Mouse (Mus musculus): ENCODE measurements around the gene Dennd5b. TPM values are rescaled to one million over a fixed set of nuclear protein-coding genes. Genes with fewer than 3 reads are reported as not detected.

Gene Dennd5b
- total and polyA plus RNA-seq, 2 experiments from 2014 or later: 11.9 to 42.4 TPM

DNA sequence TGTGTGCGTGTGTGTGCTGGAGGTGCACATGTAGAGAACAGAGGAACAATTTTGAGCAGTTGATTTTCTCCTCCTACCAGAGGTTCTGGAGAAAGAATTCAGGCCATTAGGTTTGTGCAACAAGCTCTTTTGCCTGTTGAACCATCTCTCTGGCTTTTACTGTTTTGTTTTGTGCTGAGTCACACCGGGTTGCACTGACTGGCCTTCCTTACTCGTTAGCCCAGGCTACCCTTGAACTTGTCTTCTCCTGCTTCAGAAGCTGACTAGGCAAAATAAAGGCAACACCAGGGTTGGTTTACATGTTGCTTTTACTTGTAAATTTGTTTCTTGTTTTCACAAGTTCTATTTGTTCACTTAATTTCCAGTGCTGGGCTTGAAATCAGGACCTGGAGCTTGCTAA lies 21.6 kb upstream of the Dennd5b start:
- H3K4me1 ChIP-seq (ENCODE audit: insufficient read depth, low read length): no peaks in the 10 kb centered on the region
- H3K4me3 ChIP-seq (ENCODE audit: low read length): no peak overlapping the region
- no peak overlapping the region for H3K27ac ChIP-seq
- H3K9me3 ChIP-seq (ENCODE audit: low read length): no peaks in the 10 kb centered on the region
- H3K4me2 ChIP-seq (ENCODE audit: low read depth, low read length): no peak overlapping the region
- no peak overlapping the region for H3K9ac ChIP-seq (replicated peaks; ENCODE audit: low read length)
- TF ChIP-seq CTCF (IDR thresholded peaks at IDR 0.05; ENCODE audit: low read depth): no peak
- DNase-seq (ENCODE audit: low spot score) (no peak), ATAC-seq (no peak)
- 84% methylated on average over 3 of the region's 3 CpGs for WGBS
- H3K27me3 ChIP-seq (ENCODE audit: insufficient read depth, low read length): no peaks in the 10 kb centered on the region
- no peaks in the 10 kb centered on the region for H3K36me3 ChIP-seq (ENCODE audit: insufficient read depth, low read length)

DNA sequence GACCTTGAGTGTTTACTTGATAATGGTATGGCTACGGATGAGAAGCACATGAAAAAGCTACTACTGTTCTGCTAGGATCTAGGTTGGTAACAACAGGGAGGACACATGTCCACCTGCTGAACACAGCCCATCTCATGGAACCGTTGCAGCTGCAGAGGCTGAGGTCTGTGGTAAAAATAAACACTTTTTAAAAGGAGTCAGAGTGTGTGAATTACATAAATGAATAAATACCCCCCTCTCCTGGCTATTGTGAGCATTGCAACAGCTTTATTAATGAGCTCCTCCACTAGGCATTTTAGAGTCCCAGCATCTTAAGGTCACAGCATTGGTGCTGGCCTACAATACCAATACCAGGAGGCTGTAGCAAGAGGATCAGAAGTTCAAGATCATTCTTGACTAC lies 18.4 kb upstream of the Dennd5b start:
- no peaks in the 10 kb centered on the region for H3K9me3 ChIP-seq (ENCODE audit: low read length)
- no peaks in the 10 kb centered on the region for H3K27me3 ChIP-seq (ENCODE audit: insufficient read depth, low read length)
- DNase-seq (ENCODE audit: low spot score): peak; percentile 88
- no peaks in the 10 kb centered on the region for H3K4me1 ChIP-seq (ENCODE audit: insufficient read depth, low read length)
- no peak overlapping the region for H3K9ac ChIP-seq (replicated peaks; ENCODE audit: low read length)
- TF ChIP-seq CTCF (IDR thresholded peaks at IDR 0.05; ENCODE audit: low read depth): peak; percentile 83
- H3K36me3 ChIP-seq (ENCODE audit: insufficient read depth, low read length): no peaks in the 10 kb centered on the region
- 37% methylated on average over 2 of the region's 2 CpGs for WGBS
- no peak overlapping the region for H3K4me3 ChIP-seq (ENCODE audit: low read length)
- H3K4me2 ChIP-seq (ENCODE audit: low read depth, low read length): no peak overlapping the region
- peak; percentile 83 for ATAC-seq
- H3K27ac ChIP-seq: no peak overlapping the region

DNA sequence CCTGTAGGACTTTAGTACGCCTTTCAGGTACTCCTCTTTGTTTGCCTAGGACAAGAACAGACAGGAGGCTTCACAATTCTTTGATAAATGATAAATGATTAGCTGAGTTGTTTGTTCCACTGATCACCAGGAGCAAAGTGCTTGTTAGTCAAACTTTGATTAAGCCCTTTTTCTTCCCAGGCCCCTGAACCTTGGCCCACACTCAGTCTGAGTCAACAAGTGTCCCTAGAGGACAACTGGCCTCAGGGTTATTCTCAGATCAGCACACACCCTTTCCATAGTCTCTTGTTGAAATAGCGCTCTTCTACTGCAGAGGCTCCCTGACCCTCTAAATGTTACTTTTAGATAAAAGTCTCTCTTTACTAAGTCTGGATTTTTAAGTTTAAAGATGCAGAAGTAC lies 17.5 kb upstream of the Dennd5b start:
- WGBS: 66% methylated on average over 2 of the region's 2 CpGs
- no peak for DNase-seq (ENCODE audit: low spot score)

DNA sequence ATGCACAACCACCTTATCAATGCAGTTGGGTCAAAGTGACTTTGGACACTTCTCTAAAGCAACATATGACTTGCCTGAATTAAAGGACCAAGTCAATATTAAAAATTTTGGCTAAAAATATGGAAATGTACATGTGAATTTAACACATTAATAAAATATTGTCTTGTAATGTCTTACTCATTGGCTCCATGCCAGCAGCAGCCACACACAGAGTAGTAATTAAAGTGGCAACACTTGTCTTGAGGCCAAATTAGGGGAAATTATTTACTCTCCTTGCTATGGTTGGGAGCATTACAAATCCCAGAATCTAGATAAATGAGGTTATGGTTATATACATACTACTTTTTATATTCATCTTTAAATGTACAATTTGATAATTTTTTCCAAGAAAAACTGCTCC lies 15.5 kb upstream of the Dennd5b start:
- H3K9me3 ChIP-seq (ENCODE audit: low read length): no peaks in the 10 kb centered on the region
- no peak overlapping the region for H3K27ac ChIP-seq
- no peaks in the 10 kb centered on the region for H3K27me3 ChIP-seq (ENCODE audit: insufficient read depth, low read length)
- ATAC-seq: no peak
- no peak overlapping the region for H3K4me3 ChIP-seq (ENCODE audit: low read length)
- H3K9ac ChIP-seq (replicated peaks; ENCODE audit: low read length): no peak overlapping the region
- no peak for TF ChIP-seq CTCF (IDR thresholded peaks at IDR 0.05; ENCODE audit: low read depth)
- no peak for DNase-seq (ENCODE audit: low spot score)
- no peaks in the 10 kb centered on the region for H3K36me3 ChIP-seq (ENCODE audit: insufficient read depth, low read length)
- no peak overlapping the region for H3K4me2 ChIP-seq (ENCODE audit: low read depth, low read length)
- H3K4me1 ChIP-seq (ENCODE audit: insufficient read depth, low read length): no peaks in the 10 kb centered on the region

More for the DNA sequence above, 17.5 kb upstream of the Dennd5b start:
- H3K36me3 ChIP-seq (ENCODE audit: insufficient read depth, low read length): no peaks in the 10 kb centered on the region
- H3K4me1 ChIP-seq (ENCODE audit: insufficient read depth, low read length): no peaks in the 10 kb centered on the region
- no peak for ATAC-seq
- H3K27ac ChIP-seq: no peak overlapping the region
- H3K9ac ChIP-seq (replicated peaks; ENCODE audit: low read length): no peak overlapping the region
- H3K27me3 ChIP-seq (ENCODE audit: insufficient read depth, low read length): no peaks in the 10 kb centered on the region
- no peak overlapping the region for H3K4me2 ChIP-seq (ENCODE audit: low read depth, low read length)
- no peak for TF ChIP-seq CTCF (IDR thresholded peaks at IDR 0.05; ENCODE audit: low read depth)
- H3K4me3 ChIP-seq (ENCODE audit: low read length): no peak overlapping the region
- H3K9me3 ChIP-seq (ENCODE audit: low read length): no peaks in the 10 kb centered on the region

DNA sequence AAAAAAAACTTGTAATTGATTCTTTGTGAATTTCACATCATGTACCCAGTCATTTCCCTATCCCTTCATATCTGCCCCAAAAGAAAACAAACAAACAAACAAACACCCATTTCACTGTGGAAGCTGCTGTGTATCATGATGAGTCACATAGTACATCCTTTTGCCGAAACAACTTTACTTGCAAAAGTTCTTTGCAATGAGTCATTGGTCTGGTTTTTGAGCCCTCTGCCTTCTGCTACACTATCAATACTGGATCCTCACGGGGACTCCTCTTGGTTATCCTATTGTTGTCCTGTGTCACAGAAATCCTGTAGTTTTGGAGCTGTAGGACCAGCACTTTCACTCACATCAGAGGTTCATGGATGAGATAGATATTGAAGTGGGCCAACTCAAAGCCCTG lies 7.4 kb upstream of the Dennd5b start:
- no peak overlapping the region for H3K9ac ChIP-seq (replicated peaks; ENCODE audit: low read length)
- H3K27me3 ChIP-seq (ENCODE audit: insufficient read depth, low read length): no peaks in the 10 kb centered on the region
- H3K4me1 ChIP-seq (ENCODE audit: insufficient read depth, low read length): no peaks in the 10 kb centered on the region
- no peak for TF ChIP-seq CTCF (IDR thresholded peaks at IDR 0.05; ENCODE audit: low read depth)
- H3K4me3 ChIP-seq (ENCODE audit: low read length): no peak overlapping the region
- H3K36me3 ChIP-seq (ENCODE audit: insufficient read depth, low read length): no peaks in the 10 kb centered on the region
- H3K4me2 ChIP-seq (ENCODE audit: low read depth, low read length): no peak overlapping the region
- ATAC-seq: no peak
- no peak for DNase-seq (ENCODE audit: low spot score)
- 71% methylated on average over 2 of the region's 2 CpGs for WGBS
- no peak overlapping the region for H3K27ac ChIP-seq
- no peaks in the 10 kb centered on the region for H3K9me3 ChIP-seq (ENCODE audit: low read length)

DNA sequence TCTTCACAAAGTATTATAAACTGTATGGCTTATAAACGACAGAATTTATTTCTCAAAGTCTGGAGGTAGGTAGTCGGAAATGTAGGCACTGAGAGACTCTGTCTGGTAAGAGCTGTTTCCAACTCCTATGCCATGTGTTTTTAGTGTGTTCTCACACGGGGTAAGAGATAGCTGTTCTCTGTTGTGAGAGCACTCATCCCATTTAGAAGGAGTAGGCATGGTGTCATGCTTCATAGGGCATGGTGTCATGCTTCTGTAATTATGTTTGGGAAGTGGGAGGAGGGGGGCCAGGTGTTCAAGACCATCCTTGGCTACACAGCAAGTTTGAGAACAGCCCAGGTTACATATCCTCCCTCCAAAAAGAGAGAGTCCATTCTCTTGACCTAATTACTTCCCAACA lies 6.1 kb upstream of the Dennd5b start:
- no peaks in the 10 kb centered on the region for H3K4me1 ChIP-seq (ENCODE audit: insufficient read depth, low read length)
- H3K4me2 ChIP-seq (ENCODE audit: low read depth, low read length): no peak overlapping the region
- no peaks in the 10 kb centered on the region for H3K27me3 ChIP-seq (ENCODE audit: insufficient read depth, low read length)
- no peak for TF ChIP-seq CTCF (IDR thresholded peaks at IDR 0.05; ENCODE audit: low read depth)
- DNase-seq (ENCODE audit: low spot score) (no peak), ATAC-seq (no peak)
- H3K9ac ChIP-seq (replicated peaks; ENCODE audit: low read length): no peak overlapping the region
- WGBS: 78% methylated on average over 3 of the region's 3 CpGs
- H3K4me3 ChIP-seq (ENCODE audit: low read length): no peak overlapping the region
- no peaks in the 10 kb centered on the region for H3K36me3 ChIP-seq (ENCODE audit: insufficient read depth, low read length)
- H3K9me3 ChIP-seq (ENCODE audit: low read length): no peaks in the 10 kb centered on the region
- no peak overlapping the region for H3K27ac ChIP-seq

DNA sequence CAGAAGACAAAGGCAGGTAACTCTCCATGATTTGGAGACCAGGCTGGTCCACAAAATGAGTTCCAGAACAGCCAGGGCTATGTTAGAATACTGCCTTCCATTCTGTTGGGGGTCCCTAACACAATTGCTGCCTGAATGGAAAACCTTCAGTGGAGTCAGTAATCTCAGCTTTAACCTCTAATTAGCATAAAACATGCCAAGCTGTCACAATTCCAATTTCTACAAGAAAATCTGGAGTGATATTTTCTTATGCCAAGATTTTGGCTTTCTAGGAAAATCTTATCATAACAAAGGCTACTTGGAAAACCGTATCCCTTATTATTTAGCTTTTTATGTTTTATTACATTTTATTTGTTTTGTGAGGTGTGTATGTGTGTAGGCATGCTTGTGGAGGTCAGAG lies 2.0 kb upstream of the Dennd5b start:
- Histone ChIP-seq H3K27me3 (ENCODE audit: insufficient read depth, low read length) (no peaks in the 10 kb centered on the region), H3K36me3 (ENCODE audit: insufficient read depth, low read length) (no peaks in the 10 kb centered on the region), H3K4me2 (ENCODE audit: low read depth, low read length) (no peak overlapping the region), H3K9me3 (ENCODE audit: low read length) (no peaks in the 10 kb centered on the region), H3K27ac (no peak overlapping the region), H3K4me3 (ENCODE audit: low read length) (no peak overlapping the region), H3K9ac (replicated peaks; ENCODE audit: low read length) (no peak overlapping the region), H3K4me1 (ENCODE audit: insufficient read depth, low read length) (peaks cover 4% of the 10 kb centered on the region; the same call in 1 of the 2 replicates)
- ATAC-seq (no peak), DNase-seq (ENCODE audit: low spot score) (no peak)
- no peak for TF ChIP-seq CTCF (IDR thresholded peaks at IDR 0.05; ENCODE audit: low read depth)
- 88% methylated on average over 1 of the region's 1 CpGs for WGBS

Measured in hindbrain, postnatal 0 days (tissue).